Mouse (Mus musculus) C2C12 (cell line): ENCODE data around the gene Unc13d. TPM values are rescaled to one million over a fixed set of nuclear protein-coding genes. Genes with fewer than 3 reads are reported as not detected.
"Not testable (repeated sequence)": the region's sequence is repeated elsewhere in the genome, so short reads cannot be mapped to it uniquely, and the experiment has no call there.

ENCODE experiments used
- H3K27me3 ChIP-seq: one replicate; pipeline ENCODE4 v1.6.1; 2011; ENCODE audit not compliant: control insufficient read depth, insufficient read depth, insufficient read length
- H3K36me3 ChIP-seq: one replicate; pipeline ENCODE4 v1.6.1; 2011; ENCODE audit not compliant: control insufficient read depth, insufficient read depth
- H3K4me3 ChIP-seq: one replicate; pipeline ENCODE4 v1.5.1; 2011; ENCODE audit warnings: mild to moderate bottlenecking, control low read depth; ENCODE audit not compliant: poor library complexity, insufficient read depth, severe bottlenecking
- H3K79me2 ChIP-seq: one replicate; pipeline ENCODE4 v1.6.1; 2011; ENCODE audit not compliant: control insufficient read depth, insufficient read depth
- H3K79me3 ChIP-seq: one replicate; pipeline ENCODE4 v1.6.1; 2011; ENCODE audit warnings: low read depth, control low read depth
- H3ac ChIP-seq: one replicate; pipeline ENCODE3; 2011; ENCODE audit warnings: low read depth; ENCODE audit not compliant: control insufficient read depth, insufficient read length
- CEBPB ChIP-seq: IDR thresholded peaks from one replicate; pipeline ENCODE4 v1.6.1; 2011; ENCODE audit warnings: low read depth, mild to moderate bottlenecking, control low read depth, moderate library complexity
- CTCF ChIP-seq: IDR thresholded peaks from one replicate; pipeline ENCODE4 v1.5.1; 2011; ENCODE audit not compliant: control insufficient read depth, insufficient read depth, insufficient read length
- FOSL1 ChIP-seq: IDR thresholded peaks from one replicate; pipeline ENCODE4 v1.8.0; 2011; ENCODE audit warnings: mild to moderate bottlenecking, low read length; ENCODE audit not compliant: poor library complexity, insufficient read depth, severe bottlenecking
- MAX ChIP-seq: IDR thresholded peaks from one replicate; pipeline ENCODE4 v1.6.1; 2011; ENCODE audit warnings: mild to moderate bottlenecking, control low read depth
- MYOD1 ChIP-seq: IDR thresholded peaks from one replicate; pipeline ENCODE4 v1.6.1; 2011; ENCODE audit warnings: low read depth; ENCODE audit not compliant: control insufficient read depth, insufficient read length
- MYOG ChIP-seq: IDR thresholded peaks from one replicate; pipeline ENCODE4 v1.6.1; 2011; ENCODE audit not compliant: control insufficient read depth, insufficient read length; ENCODE audit errors: extremely low read depth
- USF1 ChIP-seq: IDR thresholded peaks from one replicate; pipeline ENCODE4 v1.6.1; 2011; ENCODE audit warnings: low read depth, mild to moderate bottlenecking, control low read depth, moderate library complexity
- polyA plus RNA-seq: library from polyadenylated mRNA; unstranded; fragments of >200 nt; fragmentation: generic; extraction: Trizol; gene quantifications from one replicate; pipeline ENCODE4 v1.2.1, GENCODE M21; 2012; ENCODE audit warnings: missing spikeins

Unc13d gene
- polyA plus RNA-seq, 1 experiment = 0.43 TPM

DNA sequence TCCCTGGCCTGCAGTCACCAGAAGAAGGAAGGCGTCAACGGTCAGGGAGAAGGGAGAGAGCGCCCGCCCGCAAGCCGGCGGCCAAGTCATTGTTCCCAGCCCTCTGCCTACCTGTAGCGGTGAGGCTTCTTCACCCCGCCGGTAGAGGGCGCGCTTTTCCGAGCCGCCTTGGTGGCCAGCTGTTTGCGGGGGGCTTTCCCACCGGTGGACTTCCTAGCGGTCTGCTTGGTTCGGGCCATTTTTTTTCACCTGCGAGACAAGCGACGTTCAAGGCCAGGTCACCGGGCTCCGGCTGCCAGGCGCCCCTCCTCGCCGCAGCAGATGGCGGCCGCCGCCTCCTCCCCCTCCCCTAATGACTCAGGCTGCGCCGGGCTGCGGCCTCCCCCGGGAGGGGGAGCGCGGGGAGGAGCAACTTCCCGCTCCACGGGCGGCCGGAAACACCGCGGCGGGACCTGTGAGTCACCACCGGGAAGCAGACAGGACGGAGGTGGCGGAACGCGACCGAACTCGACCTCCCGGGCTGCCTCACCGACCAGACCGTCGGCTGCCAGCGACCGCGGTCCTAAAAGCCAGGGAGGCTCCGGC lies 53.9 kb downstream of the Unc13d start:
- H3K79me2 ChIP-seq = peaks cover 31% of the 10 kb centered on the region
- H3K79me3 ChIP-seq = peaks cover 14% of the 10 kb centered on the region
- H3K4me3 ChIP-seq = peak overlapping the region; percentile 97
- no peaks in the 10 kb centered on the region for H3K27me3 ChIP-seq
- peaks cover 28% of the 10 kb centered on the region for H3K36me3 ChIP-seq
- H3ac ChIP-seq = peak overlapping the region; percentile 72
- TF ChIP-seq CTCF (peak; percentile 68), MAX (no peak)

GRCm38 (mm10) chr11:116023074-116023770 lies 54.5 kb downstream of the Unc13d start:
- Histone ChIP-seq H3ac (peak overlapping the region; percentile 72), H3K79me2 (peaks cover 31% of the 10 kb centered on the region), H3K36me3 (peaks cover 28% of the 10 kb centered on the region), H3K4me3 (peak overlapping the region; percentile 97), H3K79me3 (peaks cover 14% of the 10 kb centered on the region)
- H3K27me3 ChIP-seq = not testable (repeated sequence)

DNA sequence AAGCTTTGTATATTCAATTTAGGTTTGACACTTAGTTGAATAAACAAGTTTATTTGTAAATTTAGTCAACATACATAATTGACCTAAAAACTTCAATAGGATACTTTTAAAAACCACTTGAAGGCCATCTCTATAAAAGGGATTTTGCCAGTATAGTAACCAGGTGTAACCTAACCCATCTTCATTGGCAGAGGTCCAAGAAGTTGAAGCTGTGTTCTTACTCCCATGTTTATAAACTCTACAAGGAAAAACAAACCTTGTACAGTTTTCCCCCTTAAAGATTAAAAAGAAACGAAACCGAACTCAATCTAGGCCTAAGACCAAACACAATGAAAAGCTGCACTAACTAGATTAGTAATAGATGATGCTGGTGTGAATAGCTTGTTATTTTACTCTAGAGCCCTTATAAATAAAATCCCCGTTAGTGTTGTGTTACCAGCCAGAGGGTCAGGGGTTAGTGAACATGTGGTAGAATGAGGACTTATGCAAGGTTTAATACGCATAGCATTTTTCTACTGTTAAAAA lies 55.4 kb downstream of the Unc13d start:
- H3K79me3 ChIP-seq = peaks cover 14% of the 10 kb centered on the region
- TF ChIP-seq FOSL1 = no peak
- no peak for TF ChIP-seq MAX
- no peak for TF ChIP-seq USF1
- TF ChIP-seq CTCF = no peak
- TF ChIP-seq CEBPB = no peak
- no peak for TF ChIP-seq MYOD1
- TF ChIP-seq MYOG = no peak
- H3ac ChIP-seq = peak overlapping the region; percentile 42
- H3K27me3 ChIP-seq = no peaks in the 10 kb centered on the region
- peaks cover 28% of the 10 kb centered on the region for H3K36me3 ChIP-seq
- H3K79me2 ChIP-seq = peaks cover 31% of the 10 kb centered on the region
- H3K4me3 ChIP-seq = peak overlapping the region; percentile 23

- TF ChIP-seq MYOD1 = no peak
- TF ChIP-seq FOSL1 = no peak
- no peak for TF ChIP-seq CTCF
- no peak for TF ChIP-seq MAX
- TF ChIP-seq USF1 = no peak
- no peak for TF ChIP-seq CEBPB
- TF ChIP-seq MYOG = no peak
- Histone ChIP-seq H3K79me2 (peaks cover 31% of the 10 kb centered on the region), H3K79me3 (peaks cover 14% of the 10 kb centered on the region), H3ac (no peak overlapping the region), H3K4me3 (no peak overlapping the region), H3K36me3 (peaks cover 28% of the 10 kb centered on the region), H3K27me3 (no peaks in the 10 kb centered on the region)
These were observed 56.2 kb downstream of the Unc13d start for GRCm38 (mm10) chr11:116021328-116022220.

DNA sequence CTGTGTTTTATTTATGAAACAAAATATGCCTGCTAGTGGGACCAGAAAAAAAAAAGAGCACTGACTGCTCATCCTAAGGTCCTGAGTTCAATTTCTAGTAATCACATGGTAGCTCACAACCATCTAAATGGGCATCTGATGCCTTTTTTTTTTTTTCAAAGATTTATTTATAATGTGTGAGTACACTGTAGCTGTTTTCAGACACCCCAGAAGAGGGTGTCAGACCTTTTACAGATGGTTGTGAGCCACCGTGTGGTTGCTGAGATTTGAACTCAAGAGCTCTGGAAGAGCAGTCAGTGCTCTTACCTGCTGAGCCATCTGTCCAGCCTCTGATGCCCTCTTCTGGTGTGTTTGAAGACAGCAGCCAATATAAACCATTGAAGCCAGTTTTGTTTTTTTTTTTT lies 57.2 kb downstream of the Unc13d start:
- Histone ChIP-seq H3ac (no peak overlapping the region), H3K4me3 (no peak overlapping the region), H3K79me3 (peaks cover 14% of the 10 kb centered on the region), H3K79me2 (peaks cover 31% of the 10 kb centered on the region), H3K36me3 (peaks cover 28% of the 10 kb centered on the region), H3K27me3 (no peaks in the 10 kb centered on the region)
- TF ChIP-seq FOSL1 = no peak
- no peak for TF ChIP-seq CEBPB
- TF ChIP-seq MAX = no peak

DNA sequence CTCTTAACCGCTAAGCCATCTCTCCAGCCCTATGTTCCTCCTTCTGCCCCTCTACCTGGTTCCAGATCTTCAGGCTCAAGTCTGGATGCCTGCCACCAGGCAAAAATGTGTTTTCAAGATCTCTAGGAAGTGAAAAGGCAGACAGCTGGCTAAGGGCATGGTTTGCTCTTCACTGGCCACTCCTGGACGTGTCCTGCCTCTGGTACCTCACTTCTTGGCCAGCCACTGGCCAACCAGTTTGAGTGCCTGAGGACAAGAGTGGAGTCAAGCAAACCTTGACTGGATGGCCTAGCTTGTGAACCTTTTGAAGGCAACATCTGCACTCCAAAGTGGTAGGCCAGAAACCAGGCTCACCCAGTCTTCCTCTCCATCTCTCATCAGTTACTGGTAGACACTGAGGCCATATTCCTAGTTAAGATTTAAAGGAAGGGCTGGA lies 57.8 kb downstream of the Unc13d start:
- no peak overlapping the region for H3ac ChIP-seq
- H3K27me3 ChIP-seq = no peaks in the 10 kb centered on the region
- no peak overlapping the region for H3K4me3 ChIP-seq
- TF ChIP-seq MYOD1 = no peak
- TF ChIP-seq USF1 = no peak
- TF ChIP-seq MAX = no peak
- no peak for TF ChIP-seq FOSL1
- no peak for TF ChIP-seq CEBPB
- peaks cover 28% of the 10 kb centered on the region for H3K36me3 ChIP-seq
- H3K79me3 ChIP-seq = peaks cover 14% of the 10 kb centered on the region
- H3K79me2 ChIP-seq = peaks cover 31% of the 10 kb centered on the region
